Mouse (Mus musculus) embryo, embryonic 11 days (tissue): ENCODE data around the gene Ptprj.

Experiments used
- DNase-seq: peaks from one replicate; pipeline ENCODE4 v3.0.0-alpha.2; 2015

The Ptprj gene

DNA sequence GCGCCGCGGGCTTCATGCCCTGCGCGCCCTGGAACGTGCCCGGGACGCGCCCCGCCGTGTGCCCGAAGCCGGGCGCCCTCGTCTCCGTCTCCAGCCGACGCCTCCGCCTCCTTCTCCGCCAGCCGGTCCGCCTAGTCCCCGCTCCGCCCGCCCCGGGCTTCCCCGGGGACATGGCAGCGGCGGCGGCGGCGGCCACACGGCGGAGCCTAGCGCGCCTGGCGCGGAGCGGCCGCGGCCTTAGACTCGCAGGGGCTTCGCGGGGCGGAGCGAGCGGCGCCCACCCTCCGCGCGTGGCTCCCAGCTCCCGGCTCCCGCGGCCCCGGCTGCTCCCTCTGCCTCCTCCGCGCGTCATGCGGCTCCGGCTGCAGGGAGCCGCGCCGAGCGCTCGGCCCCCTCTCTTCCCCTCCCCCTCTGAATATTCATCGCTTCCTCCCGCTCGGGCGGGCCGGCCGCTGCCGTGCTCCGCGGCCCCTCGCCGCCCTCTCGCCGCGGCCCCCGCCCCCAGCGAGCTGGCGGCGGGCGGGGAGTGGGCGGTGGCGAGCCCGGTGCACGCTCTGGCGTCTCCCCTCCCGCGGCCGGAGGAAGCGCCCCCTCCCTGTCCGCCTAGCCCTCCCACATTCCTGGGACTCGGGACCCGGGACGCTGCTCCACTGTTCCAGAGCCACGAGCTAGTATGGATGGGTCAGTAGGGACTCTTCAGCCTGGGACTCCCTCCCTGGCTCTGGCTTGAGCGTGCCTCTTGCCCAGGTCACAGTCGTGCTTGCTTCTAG is at the start of gene Ptprj:
Gene Ptprj, minus strand, starts transcription at position 412 of the 770 bp plus-strand sequence.
- peak; percentile 85 for DNase-seq

DNA sequence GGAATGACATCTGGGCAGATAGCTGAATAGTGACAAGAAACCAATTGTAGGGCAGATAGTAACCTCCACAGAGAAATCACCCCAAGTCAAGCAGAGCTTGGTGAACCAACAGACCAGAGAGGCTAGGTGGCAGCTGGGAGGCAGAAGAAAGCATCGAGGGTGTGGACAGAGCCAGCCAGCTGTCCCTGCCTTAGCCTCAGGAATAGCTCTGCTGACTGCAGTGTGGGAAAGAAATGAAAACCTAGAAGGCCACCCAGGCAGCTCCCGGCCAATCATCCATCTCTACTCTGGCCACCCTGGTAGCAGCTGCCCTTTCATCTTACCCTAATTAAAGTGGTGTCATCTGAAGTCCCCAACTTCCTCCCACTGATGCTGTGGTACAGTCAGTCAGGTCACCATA is 49.1 kb upstream of the Ptprj start:
- DNase-seq = no peak

DNA sequence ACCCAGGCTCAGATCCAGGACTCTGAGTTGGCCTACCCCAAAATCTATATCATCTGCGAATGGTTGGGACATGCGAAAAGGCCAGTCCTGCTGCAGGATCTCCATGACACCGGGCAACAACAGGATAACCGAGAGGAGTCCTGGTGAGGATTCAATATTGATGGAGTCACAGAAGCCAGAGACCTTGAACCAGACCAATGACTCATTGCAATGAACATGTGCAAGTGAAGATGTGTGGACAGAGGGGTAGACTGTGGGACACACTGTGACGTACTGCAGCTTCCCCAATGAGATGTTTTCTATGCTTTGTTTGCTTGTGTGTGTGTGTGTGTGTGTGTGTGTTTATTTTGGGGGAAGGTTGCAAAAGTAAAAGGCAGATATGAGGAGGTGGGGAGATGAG is 47.8 kb upstream of the Ptprj start:
- no peak for DNase-seq

DNA sequence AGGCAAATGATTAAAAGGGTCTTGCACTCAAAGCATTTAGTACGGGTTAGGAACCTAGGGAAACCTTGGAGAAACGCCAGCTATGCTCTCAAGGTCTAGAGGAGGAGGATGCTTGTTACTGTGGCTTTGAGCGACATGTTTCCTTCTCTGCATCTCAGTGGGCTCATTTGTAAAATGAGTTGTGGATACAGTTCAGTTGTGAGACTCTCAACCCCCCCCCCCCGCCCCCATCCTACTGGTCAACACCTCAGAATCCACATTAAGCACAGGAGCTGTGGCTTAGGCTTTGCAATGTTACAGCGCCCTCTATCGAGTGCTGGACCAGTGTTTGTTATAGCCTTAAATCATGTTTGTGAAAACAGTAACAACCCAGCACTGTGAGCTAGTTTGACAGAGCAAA is 44.5 kb upstream of the Ptprj start:
- DNase-seq = peak; percentile 82

DNA sequence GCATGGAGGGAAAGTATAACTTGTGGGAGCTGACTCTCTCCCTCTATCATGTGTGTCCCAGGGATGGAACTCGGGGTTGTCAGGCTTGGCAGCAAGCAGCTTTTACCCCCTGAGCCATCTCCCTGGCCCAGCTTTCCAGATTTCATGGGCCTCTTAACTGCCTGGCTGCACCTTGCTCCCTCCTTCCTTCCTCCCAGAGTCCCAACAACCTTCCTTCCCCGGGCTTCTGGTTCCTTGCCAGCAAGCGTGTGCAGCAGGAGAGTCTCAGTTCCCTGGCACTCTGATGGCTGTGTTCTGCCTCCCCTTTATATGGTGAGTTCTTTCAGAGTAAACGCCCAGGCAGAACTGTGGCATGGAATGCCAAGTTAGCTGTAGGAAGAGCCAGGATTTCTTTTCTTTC is 43.9 kb upstream of the Ptprj start:
- no peak for DNase-seq

DNA sequence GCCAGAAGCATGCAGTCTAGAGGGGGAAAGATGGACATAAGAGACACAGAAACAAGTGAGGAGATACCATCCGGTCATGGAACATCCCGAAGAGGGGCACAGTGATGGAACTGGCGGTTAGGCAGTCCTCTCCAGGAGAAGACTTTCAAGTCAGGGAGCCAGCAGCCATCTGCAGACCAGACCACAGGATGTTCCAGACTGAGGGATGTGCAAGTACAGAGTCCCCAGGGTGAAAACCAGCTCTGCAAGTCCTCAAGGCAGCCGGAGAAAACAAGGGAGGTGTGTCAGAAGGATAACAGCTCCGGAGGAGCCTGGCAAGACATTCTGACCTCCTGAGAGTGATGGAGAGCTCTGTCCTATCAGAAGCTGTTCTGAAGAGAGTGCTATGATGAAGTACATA is 40.4 kb upstream of the Ptprj start:
- no peak for DNase-seq

DNA sequence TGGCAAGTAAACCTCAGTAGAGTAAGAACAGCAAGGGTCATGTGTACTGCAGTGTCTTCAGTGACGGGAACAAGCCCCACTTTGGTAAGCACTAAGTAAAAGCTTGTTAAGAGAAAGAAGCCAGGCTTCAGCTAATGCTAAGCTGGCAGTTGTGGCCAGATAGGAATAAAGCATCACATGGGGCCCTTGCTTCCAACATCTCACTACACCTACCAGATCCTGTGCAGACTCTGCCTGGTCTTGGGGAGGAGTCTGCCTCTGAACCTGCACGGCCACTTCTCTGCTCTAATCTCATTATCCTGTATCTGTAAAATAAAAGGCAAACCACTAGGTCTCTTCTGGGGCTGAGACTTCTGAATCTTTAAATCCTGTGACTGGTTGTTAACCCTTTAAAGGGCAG is 39.2 kb upstream of the Ptprj start:
- no peak for DNase-seq

DNA sequence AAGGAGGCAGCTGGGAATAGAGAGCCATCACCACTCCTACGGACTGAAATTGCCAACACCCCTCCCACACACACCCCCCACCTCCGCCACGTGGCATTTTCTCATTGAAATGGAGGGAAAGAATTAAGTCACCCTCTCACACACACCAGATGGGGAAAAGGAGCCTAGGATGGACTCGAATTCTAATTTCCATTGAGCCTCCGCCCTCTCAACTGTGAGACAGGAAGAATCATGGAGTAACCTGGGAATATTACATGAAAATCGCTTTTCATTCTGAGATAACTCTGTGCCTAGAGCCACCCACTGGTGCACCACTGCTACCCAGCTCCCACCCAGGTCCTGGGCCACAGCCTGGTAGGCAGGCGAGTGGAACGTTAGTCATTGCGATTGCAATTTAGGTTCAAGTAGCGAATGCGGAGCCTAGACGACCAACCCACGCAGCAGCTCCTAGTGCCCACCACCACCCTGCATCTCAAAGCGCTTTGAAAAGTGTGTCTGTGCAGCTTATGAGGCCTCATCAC is 34.3 kb upstream of the Ptprj start:
- DNase-seq = no peak

DNA sequence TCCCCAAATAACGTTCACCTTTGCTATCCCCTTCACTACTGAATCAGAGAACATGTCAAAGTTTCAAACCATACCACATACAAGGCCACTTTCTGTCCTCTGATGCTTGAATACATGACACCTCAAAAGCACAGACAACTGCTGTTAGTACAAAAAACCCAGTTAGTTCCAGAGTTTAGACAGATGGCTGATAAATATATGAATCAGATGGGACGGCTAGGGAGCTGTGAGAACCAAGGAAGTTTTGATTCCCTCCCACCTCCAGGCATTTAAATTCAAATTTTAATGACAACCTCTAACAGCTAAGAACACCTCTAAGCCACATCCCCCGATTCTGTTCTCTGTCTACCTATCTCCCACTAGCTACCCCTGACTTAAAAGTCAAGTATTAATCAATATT is 33.1 kb upstream of the Ptprj start:
- no peak for DNase-seq

DNA sequence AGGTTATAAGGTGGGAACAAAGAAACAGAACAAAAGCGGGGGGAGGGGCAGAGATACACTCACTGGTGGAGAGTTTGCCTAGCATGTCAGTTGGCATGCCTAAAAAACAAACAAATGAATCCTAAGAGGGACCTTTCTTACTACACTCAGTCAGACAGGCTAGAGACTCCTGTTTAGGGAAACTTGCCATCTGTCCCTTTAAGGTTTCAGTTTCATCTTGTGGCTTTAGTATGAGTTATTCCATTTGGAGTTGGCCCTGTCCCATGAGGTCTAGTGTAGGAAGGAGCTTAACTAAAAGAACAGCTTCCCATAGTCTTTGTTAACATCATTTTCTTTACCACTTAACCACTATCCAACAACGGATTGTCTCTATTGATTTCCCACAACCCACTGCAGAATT is 32.6 kb upstream of the Ptprj start:
- DNase-seq = no peak

DNA sequence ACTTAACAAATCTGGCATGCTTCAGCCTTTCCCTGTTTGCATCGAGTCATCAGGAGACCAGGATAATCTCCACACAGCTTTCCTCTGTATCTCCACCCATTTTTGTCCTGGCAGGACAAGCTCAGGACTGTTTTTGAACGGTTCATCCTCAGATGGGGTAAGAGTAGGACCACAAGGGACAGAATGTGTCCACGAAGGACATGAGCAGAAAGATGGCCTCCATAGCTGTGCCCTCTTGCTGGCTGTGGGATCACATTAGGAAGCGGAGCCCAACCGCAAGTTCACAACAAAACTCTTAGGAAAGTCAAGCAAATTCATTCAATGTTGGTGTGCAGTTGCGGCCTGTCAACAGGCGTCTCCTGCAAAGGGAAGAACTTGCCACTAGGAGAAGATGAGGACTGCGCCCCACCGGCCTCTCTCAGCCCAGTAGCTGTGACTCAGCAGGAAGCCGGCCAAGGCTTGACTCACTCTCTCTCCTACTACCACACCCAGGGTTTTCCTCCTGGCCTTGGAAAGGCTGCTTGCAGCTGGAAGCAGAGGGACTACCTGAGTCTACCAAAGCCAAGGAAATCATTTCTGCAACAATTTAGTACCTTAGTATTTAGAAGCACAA is 31.6 kb upstream of the Ptprj start:
- no peak for DNase-seq

DNA sequence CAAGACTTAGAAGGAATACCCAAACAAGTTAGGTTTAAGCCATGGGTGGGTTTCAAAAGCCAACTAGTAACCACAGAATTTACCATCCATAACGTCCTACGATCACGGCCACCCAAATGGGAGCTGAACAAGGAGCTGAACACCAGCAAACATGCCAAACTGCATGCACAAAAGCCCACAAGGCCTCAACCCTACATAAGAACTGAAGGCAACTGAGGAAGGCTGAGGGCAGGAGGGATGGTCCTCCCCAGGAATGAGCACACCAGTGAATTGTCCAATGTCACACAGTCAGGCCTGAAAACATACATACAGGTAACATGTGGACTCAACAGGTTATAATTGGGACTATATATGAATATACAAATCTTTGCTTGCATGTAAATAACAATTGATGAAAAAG is 20.6 kb upstream of the Ptprj start:
- DNase-seq = no peak

DNA sequence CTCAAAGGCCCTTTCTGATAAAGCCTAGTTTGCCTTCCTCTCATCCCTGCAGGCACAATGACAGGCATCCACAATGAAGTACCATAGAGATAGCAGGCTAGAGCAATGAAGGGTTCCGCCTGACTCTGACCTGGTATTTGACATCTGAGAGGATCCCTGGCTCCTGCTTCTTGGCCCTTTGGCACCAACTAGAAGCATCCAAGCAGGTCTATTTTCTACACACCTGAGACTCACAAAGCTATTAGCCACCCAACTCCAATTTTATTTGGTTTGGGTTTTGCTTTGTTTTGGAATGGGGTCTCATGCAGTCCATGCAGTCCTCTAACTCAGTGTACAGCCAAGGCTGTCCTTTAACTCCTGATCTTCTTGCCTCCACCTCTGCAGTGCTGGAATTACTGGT is 7.7 kb upstream of the Ptprj start:
- no peak for DNase-seq

DNA sequence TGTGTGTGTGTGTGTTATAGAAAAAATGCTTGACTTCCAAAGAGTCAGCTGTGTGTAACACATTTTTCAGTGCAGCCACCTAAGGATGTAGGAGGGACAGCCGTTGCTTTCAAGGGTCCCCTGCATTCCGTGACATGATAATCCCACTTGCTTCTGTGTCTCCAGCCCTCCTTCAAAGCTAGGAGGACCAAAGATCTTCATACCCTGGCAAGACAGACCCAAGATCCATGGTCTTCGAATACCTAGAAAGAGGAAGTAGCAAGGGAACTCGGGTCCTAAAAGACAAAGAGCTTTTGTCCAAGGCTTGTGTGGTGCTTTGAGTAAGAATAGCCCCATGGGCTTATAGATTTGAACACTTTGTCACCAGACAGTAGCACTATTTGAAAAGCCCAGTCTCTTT is 4.1 kb upstream of the Ptprj start:
- no peak for DNase-seq

DNA sequence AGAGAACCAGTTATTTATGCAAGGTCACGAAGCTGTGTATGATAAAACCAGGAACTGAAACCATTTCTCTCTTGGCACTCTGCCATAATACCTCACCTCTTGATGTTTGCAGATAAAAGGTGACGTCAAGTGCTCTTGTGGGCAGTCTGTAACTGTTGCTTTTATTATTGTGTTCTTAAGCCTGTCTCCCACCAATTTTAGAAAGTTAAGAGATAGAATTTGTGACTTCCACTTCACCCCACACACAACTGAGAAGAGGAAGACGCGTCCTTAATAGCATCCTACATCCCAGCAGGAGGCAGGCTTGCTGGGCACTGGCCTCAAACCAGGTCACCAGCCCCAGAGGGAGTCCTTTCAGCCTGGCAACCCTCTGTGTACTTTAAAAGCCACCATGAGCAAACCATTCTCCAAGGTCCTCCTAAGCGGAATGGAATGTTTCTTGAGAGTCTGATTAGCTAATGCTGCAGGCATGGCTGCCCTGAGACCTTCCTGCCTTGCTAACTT is 3.2 kb upstream of the Ptprj start:
- DNase-seq = no peak

DNA sequence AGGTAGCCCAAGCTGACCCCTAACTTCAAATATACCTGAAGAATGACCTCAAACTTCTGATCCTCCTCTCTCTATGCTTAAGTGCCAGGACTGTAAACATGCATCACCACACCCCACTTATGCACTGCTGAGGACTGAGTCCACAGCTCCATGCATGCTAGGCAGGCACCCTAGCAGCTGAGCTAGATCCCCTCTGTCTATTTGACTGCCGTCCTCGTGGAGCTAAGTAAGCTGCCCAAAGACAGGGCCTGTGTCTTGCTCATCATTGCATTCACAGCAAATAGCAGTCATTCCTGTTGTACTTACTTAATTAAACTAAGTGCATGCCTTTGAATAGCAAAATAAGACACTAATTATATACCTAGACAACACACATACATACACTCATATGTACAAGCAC is 2.4 kb upstream of the Ptprj start:
- no peak for DNase-seq

DNA sequence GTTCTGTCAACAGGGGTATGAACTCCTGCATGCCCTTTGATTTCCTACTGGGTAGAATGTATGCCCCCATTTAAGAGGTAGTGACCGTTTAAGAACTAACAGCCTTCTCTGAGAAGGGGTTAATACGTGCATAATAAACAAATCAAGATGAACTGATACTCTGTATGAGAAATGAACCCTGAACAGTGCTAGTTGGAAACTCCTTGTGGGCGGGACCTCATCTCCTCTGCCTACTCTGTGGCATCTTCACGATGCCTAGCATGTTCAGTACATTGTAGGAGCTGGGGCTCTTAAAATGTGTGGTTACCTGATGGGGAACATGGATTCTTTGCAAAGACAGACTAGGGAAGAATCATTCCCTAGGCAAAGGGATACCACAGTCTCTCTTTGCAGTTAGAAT is 1.9 kb upstream of the Ptprj start:
- DNase-seq = no peak

DNA sequence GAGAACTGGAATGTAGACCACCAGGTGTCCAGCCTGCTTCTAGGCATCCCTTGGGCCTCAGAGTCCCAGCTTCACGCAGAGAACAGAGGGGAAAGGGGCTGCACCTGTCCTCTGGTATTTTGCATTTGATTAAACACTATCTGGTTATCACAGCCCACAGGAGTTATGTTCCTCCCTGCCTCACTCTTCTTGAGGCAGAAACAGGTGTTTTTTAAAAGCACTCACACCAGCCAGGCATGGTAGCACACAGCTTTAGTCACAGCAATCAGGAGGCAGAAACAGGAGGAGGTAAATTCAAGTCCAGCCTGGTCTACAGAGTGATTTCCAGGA is 1.3 kb upstream of the Ptprj start:
- DNase-seq = no peak

DNA sequence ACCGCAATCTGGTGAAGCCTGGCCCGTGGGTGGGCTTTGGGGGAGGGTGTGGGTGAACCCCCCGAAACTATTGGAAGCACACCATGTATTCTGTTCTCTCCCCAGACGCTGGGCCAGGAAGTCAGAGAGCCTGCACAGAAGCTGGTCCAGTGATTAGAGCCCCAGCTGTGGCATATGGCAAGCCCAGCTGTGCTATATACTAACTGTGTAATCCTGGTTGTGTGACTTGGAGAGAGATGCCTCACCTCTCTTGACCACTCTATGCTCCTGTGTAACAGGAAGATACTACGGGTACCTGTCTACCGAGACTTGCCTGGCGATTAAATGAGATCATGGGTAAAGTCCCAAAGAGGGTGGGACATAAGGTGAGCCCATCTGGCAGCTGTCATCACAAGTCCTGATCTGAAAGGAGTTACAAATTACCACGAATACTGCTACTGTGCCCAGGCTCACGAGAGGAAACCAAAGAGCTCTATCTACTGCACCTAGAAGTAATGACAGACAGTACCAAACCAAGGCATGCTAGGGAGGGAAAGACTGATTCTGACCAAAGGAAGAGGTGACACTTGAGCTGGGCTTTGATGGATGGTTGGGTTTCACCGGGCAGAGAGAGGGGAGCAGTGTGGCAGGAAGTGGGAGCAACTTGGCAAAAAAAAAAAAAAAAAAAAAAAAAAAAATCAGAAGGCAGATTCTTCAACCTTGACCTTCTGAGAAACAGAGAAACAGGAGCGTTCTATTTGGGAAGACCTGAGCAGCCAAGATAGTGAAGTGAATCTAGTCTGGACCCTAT is 754 bp upstream of the Ptprj start:
- DNase-seq = peak; percentile 24

DNA sequence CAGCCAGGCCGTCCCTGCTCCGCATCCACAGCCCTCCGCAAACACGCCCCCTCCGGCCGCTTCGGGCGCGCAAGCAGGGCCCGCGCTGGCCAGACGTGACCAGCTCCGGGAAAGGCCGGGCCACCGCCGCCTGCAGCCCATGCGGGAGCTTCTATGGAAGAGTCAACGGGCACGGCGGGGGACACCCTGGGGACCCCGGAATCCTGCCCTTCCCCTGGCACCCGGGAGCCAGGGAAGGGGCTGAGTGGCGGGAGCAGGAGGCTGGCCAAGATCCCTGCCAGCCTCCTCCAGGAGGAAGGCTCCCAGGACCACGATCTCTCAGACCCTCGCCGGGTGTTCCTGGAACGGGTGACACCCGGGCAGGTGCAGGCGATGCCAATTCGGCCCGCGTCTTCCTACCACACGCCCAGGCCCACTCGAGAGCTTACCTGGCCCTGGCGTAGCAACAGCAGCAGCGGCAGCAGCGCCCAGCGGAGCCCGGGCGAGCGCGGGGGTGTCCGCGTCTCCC is 665 bp downstream of the Ptprj start:
- DNase-seq = peak; percentile 85

DNA sequence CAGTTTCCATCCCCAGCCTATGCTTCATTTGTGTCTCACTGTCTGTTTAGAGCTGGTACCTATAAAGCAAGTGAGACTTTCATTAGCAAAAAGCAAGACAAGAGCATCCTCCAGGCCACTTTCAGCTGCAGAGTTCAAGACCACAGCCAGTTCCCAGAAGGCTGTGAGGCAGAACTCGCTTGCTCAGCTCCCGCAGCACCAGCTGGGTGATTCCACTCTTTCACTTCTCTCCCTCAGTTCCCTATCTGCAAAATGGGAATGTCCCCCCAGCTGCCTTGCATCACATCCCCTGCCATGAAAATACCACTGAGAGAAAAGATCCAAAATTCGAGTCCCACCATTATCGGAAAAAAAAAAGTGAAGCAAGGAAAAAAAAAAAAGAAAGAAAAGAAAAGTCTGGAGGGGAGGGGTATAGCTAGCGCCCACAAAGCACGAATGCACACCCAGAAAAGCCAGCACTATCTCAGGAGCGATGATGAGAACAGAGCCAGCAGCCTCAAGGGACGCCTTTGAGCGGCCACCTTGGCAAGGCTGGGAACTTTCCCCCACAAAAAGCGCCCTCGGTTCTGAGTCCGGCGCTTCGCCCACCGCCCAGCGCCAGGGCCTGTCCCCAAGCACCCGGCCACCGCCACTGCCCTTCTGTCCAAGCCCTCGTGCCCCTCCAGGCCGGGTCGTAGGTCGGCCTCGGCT is 1.3 kb downstream of the Ptprj start:
- no peak for DNase-seq

DNA sequence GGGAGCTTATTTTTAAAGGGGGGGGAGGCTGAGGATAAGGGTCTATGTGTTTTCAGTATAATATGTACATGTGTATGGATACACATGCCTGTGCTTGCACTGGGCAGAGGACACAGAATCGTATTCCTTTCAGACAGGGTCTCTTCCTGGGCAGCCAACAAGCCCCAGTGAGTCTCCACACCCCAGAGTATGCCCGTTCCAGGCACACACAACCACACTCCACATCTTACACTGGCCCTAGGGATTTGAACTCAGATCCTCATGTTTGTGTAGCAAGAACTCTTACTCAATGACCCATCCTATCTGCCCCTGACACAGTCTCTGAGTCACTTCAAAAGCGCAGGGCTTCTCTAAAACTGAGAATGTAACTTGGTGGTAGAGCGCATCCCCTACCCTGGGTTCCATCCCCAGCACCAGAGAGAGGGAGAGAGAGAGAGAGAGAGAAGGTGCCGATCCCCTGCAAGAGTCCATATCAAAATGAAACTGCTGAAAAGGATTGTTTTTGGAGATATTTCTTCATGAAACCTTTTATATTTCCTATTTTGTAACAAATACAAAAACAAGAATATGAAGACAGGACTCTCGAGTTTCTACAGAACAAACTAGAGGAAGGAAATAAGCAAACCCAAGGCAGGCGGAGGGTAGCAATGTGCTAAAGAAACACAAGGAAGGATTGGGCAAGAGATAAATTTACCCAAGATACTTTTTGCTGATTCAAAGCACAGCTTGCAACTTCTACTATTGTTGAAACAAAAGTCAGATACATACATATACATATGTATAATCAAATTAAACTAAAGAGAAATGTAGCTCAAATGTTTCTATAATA is 2.8 kb downstream of the Ptprj start:
- no peak for DNase-seq
